Mouse (Mus musculus): Measurements from ENCODE around the gene Lrguk.

Lrguk gene

DNA sequence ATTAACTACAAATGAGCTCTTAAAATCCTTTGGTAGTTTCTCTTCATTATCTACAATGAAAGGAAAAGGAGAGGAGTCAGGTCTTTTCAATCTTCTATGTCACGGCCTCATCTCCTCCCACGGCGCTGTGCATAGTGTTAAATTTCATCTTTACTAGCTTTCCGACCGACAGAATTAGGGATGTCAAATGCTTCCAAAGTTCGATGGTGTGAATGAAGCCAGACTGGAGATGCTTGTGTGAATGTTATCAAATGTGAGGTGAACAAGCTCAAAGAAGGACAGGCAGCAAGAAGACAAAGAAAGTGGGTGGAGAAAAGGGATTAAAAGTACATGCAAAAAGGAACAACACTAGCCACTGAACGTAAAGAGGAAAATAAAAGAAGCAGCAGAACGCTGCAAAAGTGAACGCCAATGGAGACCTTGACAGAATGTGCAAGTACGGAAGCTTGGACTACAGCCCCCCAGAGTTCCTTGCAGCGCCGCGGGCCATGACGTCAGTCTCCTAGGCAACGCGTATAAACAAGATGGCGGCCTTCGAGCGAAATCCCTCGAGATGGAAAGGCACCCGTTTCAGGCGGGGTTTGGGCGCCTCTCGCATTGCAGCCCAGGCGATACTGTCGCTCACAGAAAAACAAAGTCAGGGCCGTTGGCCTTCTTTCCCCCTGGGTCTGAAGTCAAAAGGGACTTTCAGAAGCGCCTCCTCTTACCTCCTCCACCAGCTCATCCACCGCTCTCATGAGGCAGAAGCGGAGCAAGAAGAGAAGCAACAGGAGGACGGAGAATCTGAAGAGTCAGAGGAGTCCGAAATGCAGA is at the start of gene Lrguk:
Gene Lrguk (plus strand): TSS at position 516 of the 813 bp plus-strand sequence.
- in situ Hi-C loops (cut with MboI; ENCODE audit: unreplicated experiment in 2 of 2): loop anchor here in 1 of 2 experiments (25.0 kb wide), 1 partner anchor 1692 kb away; no protein-coding TSS in a partner anchor

DNA sequence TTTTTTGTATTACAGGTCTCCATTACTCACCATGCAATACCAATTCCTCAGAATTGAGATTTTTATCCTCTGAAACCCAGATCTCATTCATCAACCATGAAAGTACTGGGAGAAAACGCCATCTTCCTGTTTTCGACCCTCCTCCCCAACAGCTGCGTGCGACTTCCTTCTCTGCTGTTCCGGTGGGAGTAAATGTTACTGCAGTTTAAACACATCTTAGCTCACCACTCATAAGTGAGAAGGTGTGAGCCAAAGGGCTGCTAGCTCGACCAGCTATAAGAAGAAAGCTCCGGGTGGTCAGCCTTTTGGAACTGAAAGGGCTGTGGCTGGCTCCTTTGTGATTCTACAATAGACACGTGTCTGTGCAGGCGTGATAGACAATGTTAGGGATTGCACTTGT is 46.5 kb upstream of the Lrguk start:
- in situ Hi-C loops (cut with MboI; ENCODE audit: unreplicated experiment in 2 of 2): no loop called here

DNA sequence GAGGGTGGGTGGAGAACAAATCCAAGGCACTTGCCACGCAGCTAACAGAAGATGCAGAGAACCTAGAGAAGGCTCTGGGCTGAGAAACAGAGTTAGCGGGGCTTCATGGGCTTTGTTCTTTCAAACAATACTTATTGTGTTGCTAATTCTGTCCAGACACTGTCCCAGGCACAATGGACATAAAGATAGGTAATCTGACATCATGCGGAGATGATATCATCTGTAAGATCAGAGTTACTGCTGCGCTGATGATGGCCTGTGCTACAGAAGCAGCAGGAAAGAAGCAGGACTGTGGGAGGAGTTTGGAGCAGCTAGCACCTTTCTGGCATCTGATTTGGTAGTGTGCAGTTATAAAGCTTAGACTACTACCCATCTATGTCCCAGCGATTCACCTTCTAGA is 42.1 kb upstream of the Lrguk start:
- in situ Hi-C loops (cut with MboI; ENCODE audit: unreplicated experiment in 2 of 2): no loop called here

DNA sequence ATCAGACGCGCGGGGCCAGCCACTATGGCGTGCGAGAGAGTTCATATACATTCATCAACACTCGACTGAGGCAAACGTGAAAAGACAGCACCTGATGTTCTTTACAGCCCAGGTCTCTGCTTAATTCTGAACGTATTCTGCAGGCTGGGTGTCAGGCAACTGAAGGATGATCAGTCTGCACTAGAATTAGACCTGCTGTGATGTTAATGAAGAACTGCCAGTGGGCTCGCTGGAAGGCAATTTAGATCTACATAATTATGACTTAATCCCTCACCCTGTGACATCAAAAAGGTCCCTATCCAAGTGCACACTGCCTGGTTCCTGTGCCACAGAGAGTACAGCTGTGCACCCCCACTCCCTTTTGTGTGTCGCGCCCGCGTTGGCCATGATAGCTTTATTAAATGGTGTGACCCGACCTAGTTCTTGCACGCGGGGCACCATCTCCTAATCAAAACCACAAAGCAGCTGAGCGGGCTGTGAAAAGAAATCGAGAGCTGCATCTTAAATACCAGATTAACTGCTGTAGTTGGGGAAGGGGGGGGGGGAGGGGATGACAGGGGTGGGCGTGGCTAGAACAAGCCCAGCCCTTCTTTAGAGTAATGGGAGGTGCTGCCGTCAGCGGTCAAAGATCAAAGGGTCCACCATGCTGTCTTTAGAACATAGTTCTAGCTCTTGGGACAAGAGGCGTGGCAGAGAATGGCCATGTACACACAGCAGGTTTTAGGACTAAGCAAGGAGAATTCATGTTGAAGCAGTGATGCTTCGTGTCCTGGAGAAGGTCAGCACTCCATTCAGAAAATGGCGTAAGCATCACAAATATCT is 36.8 kb upstream of the Lrguk start:
- in situ Hi-C loops (cut with MboI; ENCODE audit: unreplicated experiment in 2 of 2): no loop called here

DNA sequence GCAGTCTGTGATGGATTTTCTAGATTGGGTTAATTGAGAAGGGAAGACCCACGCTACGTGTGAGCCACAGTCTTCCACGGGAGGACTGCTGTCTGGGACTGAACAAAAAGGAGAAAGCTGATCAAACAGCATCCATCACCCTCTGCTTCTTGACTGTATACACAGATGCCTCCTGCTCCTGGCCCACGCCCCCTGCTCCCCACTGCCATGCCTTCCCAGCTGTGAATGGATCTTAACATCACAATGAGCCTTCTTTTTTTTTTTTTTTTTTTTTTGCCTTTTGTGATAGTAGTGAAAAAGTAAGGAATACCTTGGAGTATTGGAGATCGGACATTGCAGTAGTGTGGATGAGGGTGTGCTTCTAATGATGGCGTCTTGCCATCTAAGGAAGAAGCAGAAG is 35.4 kb upstream of the Lrguk start:
- in situ Hi-C loops (cut with MboI; ENCODE audit: unreplicated experiment in 2 of 2): no loop called here

DNA sequence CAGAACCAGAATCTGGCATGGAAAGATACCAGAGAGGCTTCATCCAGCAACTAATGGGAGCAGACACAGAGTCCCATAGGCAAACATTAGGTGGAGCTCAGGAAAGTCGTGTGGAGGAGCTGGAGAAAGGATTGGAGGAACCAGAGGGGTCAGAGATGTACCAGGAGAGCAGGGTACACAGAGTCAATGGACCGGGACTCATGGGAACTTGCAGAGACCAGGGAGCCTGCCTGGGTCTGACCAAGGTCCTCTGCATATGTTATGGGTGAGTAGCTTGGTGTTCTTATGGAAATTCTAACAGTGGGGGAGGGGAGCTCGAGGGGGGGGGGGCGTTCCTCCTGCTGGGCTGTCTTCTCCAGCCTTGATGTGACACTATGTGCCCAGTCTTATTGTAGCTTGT is 30.7 kb upstream of the Lrguk start:
- in situ Hi-C loops (cut with MboI; ENCODE audit: unreplicated experiment in 2 of 2): no loop called here

DNA sequence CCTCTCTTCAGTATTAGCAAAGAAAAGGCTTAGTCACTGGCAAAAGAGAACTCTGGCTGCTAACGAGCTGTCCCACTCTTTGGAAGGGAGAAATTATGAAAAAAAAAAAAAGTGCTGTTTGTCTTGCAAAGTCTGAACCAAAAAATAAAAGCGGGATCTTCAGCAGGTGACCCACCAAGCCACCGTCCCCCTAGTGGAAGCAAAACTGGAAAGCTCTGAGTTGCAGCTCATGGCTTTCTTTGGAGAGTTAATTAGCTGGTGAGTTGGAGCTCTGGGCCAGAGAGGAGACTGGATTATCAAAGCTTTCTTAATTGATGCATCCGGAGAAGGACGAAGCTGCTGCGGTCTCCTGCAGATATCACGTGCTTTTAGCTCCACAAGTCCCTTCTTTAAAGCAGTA is 29.7 kb upstream of the Lrguk start:
- in situ Hi-C loops (cut with MboI; ENCODE audit: unreplicated experiment in 2 of 2): no loop called here

DNA sequence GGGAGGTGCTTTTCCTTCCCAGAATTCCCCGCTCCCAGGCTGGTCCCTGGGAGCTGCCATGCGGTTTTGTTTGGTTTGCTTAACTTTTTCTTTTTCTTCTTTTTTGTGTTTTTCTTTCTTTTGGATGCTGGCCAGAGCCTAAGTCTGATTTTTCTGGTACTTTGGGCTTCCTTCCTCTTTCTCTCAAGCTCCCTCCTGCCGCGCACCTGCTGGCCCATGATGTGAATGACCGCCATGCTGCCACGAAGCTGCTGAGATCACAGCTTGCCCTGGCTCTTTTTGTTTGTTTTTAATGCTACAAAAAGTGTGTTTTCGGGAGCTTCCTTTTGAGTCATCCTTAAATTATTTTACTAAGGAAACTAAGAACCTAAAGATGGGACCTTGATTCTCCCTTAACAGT is 28.6 kb upstream of the Lrguk start:
- in situ Hi-C loops (cut with MboI; ENCODE audit: unreplicated experiment in 2 of 2): no loop called here

DNA sequence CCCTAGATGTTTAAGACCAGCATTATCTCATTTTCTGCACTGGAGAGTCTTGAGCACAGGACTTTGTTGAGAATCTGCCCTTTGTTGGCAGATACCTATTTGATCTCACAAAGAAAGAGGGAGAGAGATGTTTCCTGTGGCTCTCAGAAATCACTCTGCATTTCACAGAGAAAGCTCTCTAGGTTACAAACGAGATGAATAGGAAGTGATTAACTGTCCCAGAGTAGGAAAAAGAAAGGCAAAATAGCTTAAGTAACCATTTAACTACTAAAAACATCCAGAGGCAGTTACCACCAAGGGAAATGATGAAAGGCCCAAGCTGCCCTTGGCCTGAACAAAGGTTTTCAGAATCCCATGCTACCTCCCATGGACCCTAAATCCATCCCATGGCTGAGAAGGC is 26.2 kb upstream of the Lrguk start:
- in situ Hi-C loops (cut with MboI; ENCODE audit: unreplicated experiment in 2 of 2): no loop called here

DNA sequence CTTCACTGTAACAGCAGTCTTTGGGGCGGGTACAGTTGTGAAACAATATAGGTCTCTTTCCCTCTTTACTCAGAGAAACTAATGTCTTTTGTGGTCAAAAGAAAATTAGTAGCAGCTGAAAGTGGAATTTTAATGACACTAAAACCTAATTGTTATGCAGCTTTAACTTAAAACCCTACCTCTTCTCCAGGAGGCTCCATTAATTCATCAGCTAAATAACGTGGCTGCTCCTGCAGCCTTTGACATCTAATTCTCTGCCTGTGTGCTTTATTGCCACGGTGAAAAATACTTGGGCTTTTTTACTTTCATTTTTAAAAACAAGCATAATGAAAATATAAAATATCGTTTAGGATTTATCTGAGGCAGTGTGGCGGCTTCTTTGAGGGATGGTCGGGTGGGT is 15.8 kb upstream of the Lrguk start:
- in situ Hi-C loops (cut with MboI; ENCODE audit: unreplicated experiment in 2 of 2): no loop called here

DNA sequence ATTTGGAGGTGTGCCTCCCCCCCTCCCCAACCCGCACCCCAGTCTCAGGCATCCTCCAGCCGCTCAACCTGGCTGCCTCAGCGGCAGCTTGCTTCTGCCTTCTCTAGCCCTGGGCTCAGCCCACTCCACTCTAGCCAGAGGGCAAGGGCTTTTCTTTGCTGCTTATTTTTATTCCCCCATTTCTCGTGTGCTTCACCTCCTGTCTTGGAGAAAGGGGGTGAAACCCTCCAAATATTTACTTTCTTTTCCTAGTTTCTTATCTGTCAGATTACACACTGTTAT is 439 bp downstream of the Lrguk start:
- in situ Hi-C loops (cut with MboI; ENCODE audit: unreplicated experiment in 2 of 2): loop anchor here in 1 of 2 experiments (25.0 kb wide), 1 partner anchor 1692 kb away; no protein-coding TSS in a partner anchor

DNA sequence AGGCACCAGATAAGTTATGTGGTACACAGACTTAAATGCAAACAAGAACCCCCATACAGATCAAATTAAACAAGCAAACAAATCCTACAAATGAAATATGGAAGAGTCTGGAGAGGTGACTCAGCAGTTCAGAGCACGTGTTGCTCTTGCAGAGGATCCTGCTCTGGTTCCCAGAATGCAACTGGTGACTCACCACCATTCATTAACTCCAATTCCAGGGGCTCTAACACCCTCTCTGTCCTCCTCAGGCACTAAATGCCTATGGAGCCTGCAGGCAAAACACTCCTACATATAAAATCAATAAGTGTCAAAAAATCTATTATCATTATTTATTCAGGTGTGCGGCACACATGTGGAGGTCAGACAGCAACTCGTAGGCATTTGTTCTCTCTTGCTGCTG is 4.8 kb downstream of the Lrguk start:
- in situ Hi-C loops (cut with MboI; ENCODE audit: unreplicated experiment in 2 of 2): loop anchor here in 1 of 2 experiments (25.0 kb wide), 1 partner anchor 1697 kb away; no protein-coding TSS in a partner anchor

DNA sequence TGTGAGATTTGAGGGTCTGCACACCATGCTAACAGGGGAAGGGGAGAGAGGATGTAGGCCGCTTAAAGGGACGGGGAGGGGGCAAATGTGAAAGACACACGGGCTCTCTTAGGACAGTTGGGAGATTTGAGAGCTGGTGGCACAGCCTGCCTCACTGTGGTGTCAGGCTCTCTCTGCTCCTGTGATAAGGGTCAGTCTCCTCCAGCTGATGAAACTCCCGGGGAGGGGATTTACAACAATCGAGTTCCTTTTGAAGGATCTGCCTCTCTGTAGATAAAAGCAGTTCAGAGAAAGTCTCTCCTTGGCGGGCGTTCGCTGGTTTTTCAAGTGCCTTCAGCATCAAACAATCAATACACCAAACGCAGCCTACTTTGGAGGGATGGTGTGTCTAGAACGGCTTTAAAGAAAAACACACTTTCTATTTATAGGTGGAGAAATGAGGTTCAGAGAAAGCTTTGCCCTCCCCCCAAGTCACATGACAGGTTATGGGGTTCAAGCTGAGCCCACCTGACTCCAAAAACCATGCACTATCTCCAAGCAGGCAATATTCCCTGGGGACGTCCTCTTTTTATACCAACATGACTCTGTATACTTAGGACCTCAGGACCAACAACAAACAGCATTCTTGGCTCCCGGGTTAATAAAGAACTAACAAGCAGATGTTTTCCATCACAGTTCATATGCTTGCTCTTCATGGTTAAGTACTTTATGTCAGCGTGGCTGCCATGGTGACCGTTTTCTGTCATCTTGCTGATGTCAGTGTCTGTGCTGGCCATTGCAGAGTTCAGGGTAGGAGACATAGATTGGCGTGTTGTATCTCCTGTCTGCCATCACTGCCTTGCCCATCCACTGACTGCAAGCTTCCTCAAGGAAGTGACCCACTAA is 5.6 kb downstream of the Lrguk start:
- in situ Hi-C loops (cut with MboI; ENCODE audit: unreplicated experiment in 2 of 2): loop anchor here in 1 of 2 experiments (25.0 kb wide), 1 partner anchor 1698 kb away; no protein-coding TSS in a partner anchor

DNA sequence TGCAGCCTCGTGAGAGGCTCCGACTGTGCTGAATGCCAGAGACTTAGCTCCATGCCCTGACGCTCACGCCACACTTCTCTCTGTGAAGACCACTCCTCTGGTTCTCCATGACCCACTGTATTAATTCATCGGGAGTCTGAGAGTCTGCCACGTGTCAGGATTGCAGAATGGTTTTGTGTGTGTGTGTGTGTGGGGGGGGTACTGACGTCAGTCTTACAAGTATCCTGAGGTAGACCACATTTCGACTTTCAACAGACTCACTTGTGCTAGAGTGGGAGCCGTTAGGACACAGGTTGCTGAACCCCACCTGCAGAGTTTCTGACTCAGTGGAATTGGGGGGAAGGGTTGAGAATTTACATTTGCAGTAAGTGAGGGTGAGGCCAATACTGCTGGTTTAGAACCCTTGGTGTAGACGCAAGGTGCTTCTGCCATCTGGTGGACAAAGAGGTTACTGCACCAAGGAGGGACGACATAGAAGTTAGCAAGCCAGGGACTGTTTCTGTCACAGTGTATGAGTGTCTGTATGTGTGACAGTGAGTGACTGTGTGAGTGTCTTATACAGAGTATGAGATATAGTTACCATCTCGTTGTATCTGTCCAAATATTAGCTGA is 11.5 kb downstream of the Lrguk start:
- in situ Hi-C loops (cut with MboI; ENCODE audit: unreplicated experiment in 2 of 2): loop anchor here in 1 of 2 experiments (25.0 kb wide), 1 partner anchor 1703 kb away; no protein-coding TSS in a partner anchor

DNA sequence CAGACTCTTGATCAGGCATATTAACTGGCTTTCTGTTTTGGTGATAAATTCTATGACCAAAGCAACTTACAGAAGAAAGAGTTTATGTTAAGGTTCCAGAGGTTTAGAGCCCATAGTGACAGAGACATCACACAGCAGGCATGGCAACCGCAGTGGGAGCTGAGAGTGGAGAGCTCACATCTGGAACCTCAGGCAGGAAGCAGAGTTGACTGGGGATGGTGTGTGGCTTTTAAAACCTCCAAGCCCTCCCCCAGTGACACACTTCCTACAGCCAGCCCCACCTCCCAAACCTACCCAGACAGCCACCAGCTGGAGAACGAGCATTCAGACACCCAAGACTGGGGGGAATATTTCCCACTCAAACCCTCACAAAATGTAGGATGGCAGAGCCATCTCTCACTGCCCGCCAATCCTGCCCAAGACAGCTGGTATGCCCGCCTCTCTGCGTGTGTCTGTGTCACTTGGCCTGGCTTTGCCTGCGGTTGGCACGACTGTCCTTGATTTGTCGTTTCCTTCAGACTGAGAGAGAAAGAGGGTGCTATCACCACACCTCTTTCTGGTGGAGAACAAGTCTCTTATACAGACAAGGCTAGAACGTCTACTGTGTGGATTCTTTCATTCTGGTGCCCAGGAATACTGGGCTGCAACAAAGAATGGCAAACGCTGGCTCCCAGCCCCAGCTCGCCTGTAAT is 12.5 kb downstream of the Lrguk start:
- in situ Hi-C loops (cut with MboI; ENCODE audit: unreplicated experiment in 2 of 2): loop anchor here in 1 of 2 experiments (25.0 kb wide), 1 partner anchor 1704 kb away; no protein-coding TSS in a partner anchor

DNA sequence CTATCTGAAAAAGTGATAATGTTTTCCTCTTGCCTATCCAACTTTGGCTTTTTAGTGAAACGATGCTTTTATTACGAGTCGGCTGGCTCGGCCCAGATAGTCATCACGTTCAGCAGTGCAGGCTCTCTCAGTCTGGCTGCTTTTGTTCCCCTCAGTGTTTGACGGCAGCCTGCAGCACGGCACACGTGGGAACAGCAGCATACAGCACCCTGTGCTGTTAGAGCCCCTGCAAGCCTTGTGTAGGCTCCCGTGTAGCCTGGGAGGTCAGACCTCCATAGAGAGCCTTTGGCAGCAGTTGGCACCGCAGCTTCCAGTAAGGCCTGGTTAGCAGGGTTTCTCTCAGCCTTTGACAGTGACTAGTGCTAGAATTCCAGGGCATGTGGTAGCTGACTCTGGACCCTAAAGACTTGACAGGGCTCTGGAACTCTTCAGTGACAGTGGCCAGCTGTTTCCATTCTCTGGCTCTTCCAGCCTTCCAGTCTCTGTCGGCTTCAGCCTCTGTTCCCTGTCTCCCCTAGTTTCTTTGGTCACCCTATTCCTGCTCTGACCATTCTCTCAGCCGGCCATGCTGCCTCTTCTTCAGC is 15.1 kb downstream of the Lrguk start:
- in situ Hi-C loops (cut with MboI; ENCODE audit: unreplicated experiment in 2 of 2): loop anchor here in 1 of 2 experiments (25.0 kb wide), 1 partner anchor 1707 kb away; no protein-coding TSS in a partner anchor

DNA sequence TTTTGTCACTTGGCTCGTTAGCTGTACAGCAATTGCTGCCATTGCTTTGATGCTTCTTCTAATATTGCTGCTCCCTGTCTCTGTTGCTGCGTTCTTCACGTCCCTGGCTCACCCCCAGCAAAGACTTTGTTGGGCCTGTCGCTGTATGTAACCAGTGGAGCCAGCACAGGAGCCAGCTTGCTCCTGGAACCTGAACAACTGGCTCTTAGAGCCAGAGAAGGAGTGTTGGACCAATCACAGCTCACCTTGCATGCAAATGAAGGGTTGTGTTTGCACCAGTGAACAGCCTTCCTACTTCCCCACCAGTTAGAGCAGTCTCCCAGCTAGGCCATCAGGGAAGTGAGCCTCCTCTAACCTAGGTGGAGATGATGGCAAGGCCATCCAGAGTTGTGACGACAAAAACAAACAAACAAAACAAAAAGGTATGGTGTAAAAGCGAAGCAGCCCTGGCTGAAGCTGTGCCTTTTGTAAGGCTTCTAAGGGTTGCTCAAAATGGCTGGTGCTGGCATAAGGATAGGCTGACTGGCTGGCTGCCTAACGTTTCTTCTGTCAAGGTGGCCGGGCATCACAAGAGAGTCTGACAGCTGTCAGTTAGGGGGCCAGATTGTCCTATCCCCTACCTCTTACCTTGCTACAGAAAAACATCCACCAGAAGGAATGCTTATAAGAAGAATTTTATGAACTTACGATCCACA is 15.7 kb downstream of the Lrguk start:
- in situ Hi-C loops (cut with MboI; ENCODE audit: unreplicated experiment in 2 of 2): loop anchor here in 1 of 2 experiments (25.0 kb wide), 1 partner anchor 1708 kb away; no protein-coding TSS in a partner anchor

DNA sequence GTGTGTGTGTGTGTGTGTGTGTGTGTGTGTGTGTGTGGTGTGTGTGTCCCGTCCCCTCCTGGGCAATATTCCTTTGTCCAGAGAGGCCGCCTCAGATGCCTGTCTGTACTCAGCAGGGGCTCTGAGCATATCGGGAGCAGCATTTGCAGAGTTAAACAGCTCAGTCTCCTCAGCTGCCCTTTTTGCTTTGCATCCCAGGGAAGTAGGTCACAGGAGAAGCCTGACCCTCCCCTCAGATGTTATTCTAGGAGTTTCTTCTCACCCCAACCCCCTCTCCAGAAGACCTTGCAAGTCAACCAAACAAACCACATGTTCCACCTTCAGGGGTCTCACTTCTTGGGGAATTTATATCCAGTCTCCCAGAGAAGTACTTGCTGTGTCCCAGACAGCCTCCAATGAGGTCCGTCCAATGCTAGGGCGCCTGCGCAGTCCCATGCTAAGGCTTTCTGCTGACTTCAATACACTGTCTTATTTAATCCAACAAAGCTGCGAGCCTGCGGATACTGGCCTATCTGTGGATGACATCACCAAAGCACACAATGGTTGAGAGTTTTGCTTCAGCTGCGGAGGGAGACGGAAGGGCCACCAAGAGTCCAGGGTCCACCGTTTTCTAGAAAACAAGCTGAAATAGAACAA is 17.4 kb downstream of the Lrguk start:
- in situ Hi-C loops (cut with MboI; ENCODE audit: unreplicated experiment in 2 of 2): loop anchor here in 1 of 2 experiments (25.0 kb wide), 1 partner anchor 1709 kb away; no protein-coding TSS in a partner anchor
